Mouse (Mus musculus) lung, embryonic 15.5 days (tissue): ENCODE data around the gene Spdye4b. TPM values are rescaled to one million over a fixed set of nuclear protein-coding genes. Genes with fewer than 3 reads are reported as not detected.

Experiments used
- microRNA-seq: library from miRNA; unstranded; fragments of <30 nt; microRNA quantifications from one replicate; pipeline ENCODE4, GENCODE M21; 2016
- polyA plus RNA-seq: library from polyadenylated mRNA; unstranded; fragments of >200 nt; fragmentation: Nextera tagmentation; extraction: Ambion mirVana; gene quantifications from 2 replicates; pipeline ENCODE4 v1.2.1, GENCODE M21; 2015

Spdye4b gene
- polyA plus RNA-seq, 1 experiment from 2014 or later, result not detected

Small RNA genes lying within 50 kb of the gene (microRNA-seq; reads per million reads assigned to microRNA genes)
- gene Gm44405, result not detected

Other genes starting within 250 kb of the Spdye4b start
- gene Fscn1, start 220.7 kb upstream of the Spdye4b start, polyA plus RNA-seq, result 240 and 246 TPM in 2 replicates
- 33.5 and 37.6 TPM in 2 replicates for gene Rnf216, start 68.0 kb upstream of the Spdye4b start, polyA plus RNA-seq
- not detected in 2 replicates for gene Olfr718-ps1, start 33.4 kb upstream of the Spdye4b start, polyA plus RNA-seq
- 11.8 and 12.2 TPM in 2 replicates for gene Rbak, start 242 bp upstream of the Spdye4b start, polyA plus RNA-seq
- not detected in 2 replicates for gene Spdye4a, start 45.9 kb downstream of the Spdye4b start, polyA plus RNA-seq
- 13.6 and 15.0 TPM in 2 replicates for gene Zfp12, start 54.1 kb downstream of the Spdye4b start, polyA plus RNA-seq
- 2.8 and 3.1 TPM in 2 replicates for gene Zfp316, start 89.0 kb downstream of the Spdye4b start, polyA plus RNA-seq
- gene Zfp853, start 112.6 kb downstream of the Spdye4b start, polyA plus RNA-seq, result not detected in 2 replicates
- 38.4 and 40.5 TPM in 2 replicates for gene E130309D02Rik, start 134.3 kb downstream of the Spdye4b start, polyA plus RNA-seq
- gene Zdhhc4, start 148.2 kb downstream of the Spdye4b start, polyA plus RNA-seq, result 71.9 and 73.0 TPM in 2 replicates
- 0.04 and 0.07 TPM in 2 replicates for gene Grid2ip, start 176.3 kb downstream of the Spdye4b start, polyA plus RNA-seq
- 329 and 337 TPM in 2 replicates for gene Kdelr2, start 222.8 kb downstream of the Spdye4b start, polyA plus RNA-seq